Mouse (Mus musculus) liver, adult 2 months (tissue): ENCODE data around the gene Ogfod2. TPM values are rescaled to one million over a fixed set of nuclear protein-coding genes. Genes with fewer than 3 reads are reported as not detected.
A peak's percentile ranks its signal among the peaks of the same experiment; 100 is the strongest.

ENCODE experiments used
- DNase-seq: peaks from one replicate; pipeline ENCODE4 v3.0.0-alpha.2; 2011; ENCODE audit warnings: low read depth, low spot score; ENCODE audit errors: extremely low read depth
- H3K27ac ChIP-seq: fragments of 200-500 bp; replicated peaks from 2 replicates; pipeline ENCODE4 v1.5.1; 2012; ENCODE audit warnings: low read depth, mild to moderate bottlenecking, control low read depth, inconsistent platforms, low read length; ENCODE audit not compliant: insufficient read depth
- H3K27me3 ChIP-seq: fragments of 200-500 bp; 2 replicates; pipeline ENCODE4 v1.6.1; 2012; ENCODE audit warnings: mild to moderate bottlenecking, moderate library complexity, low read length, inconsistent platforms; ENCODE audit not compliant: control insufficient read depth, insufficient read depth
- H3K36me3 ChIP-seq: fragments of 200-500 bp; 2 replicates; pipeline ENCODE4 v1.6.1; 2012; ENCODE audit warnings: low read length, inconsistent platforms; ENCODE audit not compliant: control insufficient read depth, insufficient read depth
- H3K4me1 ChIP-seq: fragments of 200-500 bp; 2 replicates; pipeline ENCODE4 v1.6.1; 2011; ENCODE audit warnings: low read length; ENCODE audit not compliant: control insufficient read depth, insufficient read depth
- H3K4me3 ChIP-seq: fragments of 200-500 bp; 2 replicates; pipeline ENCODE4 v1.5.1; 2011; ENCODE audit warnings: low read depth, mild to moderate bottlenecking, control low read depth, low read length, moderate library complexity; ENCODE audit not compliant: insufficient read depth
- H3K79me2 ChIP-seq: fragments of 200-500 bp; 2 replicates; pipeline ENCODE4 v1.6.1; 2012; ENCODE audit warnings: inconsistent platforms, mild to moderate bottlenecking, low read length, moderate library complexity; ENCODE audit not compliant: control insufficient read depth, insufficient read depth
- H3K9ac ChIP-seq: fragments of 200-500 bp; 2 replicates; pipeline ENCODE4 v1.6.1; 2012; ENCODE audit warnings: low read depth, mild to moderate bottlenecking, control low read depth, inconsistent platforms, low read length
- CTCF ChIP-seq: fragments of 200-500 bp; IDR thresholded peaks from 2 replicates; pipeline ENCODE4 v1.5.1; 2011; ENCODE audit warnings: low read depth, low read length, control low read depth
- POLR2A ChIP-seq: fragments of 200-500 bp; IDR thresholded peaks from 2 replicates; pipeline ENCODE4 v1.6.1; 2011; ENCODE audit warnings: low read length, control low read depth; ENCODE audit not compliant: insufficient read depth; ENCODE audit errors: extremely low read depth
- WGBS: fragments of 180-500 bp; shearing (Covaris S2); methylation state at CpG from one replicate; pipeline ENCODE4 v1.1.7; 2018; 5-methylcytosine and 5-hydroxymethylcytosine counted together
- polyA plus RNA-seq: library from polyadenylated mRNA; depleted of rRNA; stranded (reverse); fragments of >200 nt; gene quantifications from 2 replicates; pipeline ENCODE4 v1.2.3, GENCODE M21; 2012; rRNA removed
- total RNA-seq: library from RNA; depleted of rRNA; stranded (reverse); fragments of >200 nt; gene quantifications from 2 replicates; pipeline ENCODE4 v1.2.3, GENCODE M21; 2014; rRNA removed

Gene Ogfod2
- total RNA-seq: 38.5 and 46.6 TPM in 2 replicates
- 65.3 and 74.6 TPM in 2 replicates for polyA plus RNA-seq

- peak within 1 kb of the TSS; percentile 85 for H3K9ac ChIP-seq
- no peaks in the 10 kb centered on the region for H3K36me3 ChIP-seq
- H3K79me2 ChIP-seq: peaks cover 4% of the 10 kb centered on the region; the same call in 1 of the 2 replicates
- under 1% methylated on average over 66 of the region's 66 CpGs for WGBS
- TF ChIP-seq POLR2A (peak; percentile 63), CTCF (peak; percentile 35; the same call in 1 of the 2 replicates)
- peak; percentile 93 for DNase-seq
- peak within 1 kb of the TSS; percentile 83 for H3K4me3 ChIP-seq
- peaks cover 10% of the 10 kb centered on the region for H3K4me1 ChIP-seq
- no peaks in the 10 kb centered on the region for H3K27me3 ChIP-seq
- peak within 1 kb of the TSS; percentile 91 for H3K27ac ChIP-seq
Observed at GRCm38 (mm10) chr5:124111742-124112497, at the start of gene Ogfod2. Ogfod2 (plus strand) TSS chr5:124112297.

- TF ChIP-seq POLR2A (no peak), CTCF (no peak)
- no peak overlapping the region for H3K9ac ChIP-seq
Observed at GRCm38 (mm10) chr5:124069657-124070056, 42.4 kb upstream of the Ogfod2 start.

DNA sequence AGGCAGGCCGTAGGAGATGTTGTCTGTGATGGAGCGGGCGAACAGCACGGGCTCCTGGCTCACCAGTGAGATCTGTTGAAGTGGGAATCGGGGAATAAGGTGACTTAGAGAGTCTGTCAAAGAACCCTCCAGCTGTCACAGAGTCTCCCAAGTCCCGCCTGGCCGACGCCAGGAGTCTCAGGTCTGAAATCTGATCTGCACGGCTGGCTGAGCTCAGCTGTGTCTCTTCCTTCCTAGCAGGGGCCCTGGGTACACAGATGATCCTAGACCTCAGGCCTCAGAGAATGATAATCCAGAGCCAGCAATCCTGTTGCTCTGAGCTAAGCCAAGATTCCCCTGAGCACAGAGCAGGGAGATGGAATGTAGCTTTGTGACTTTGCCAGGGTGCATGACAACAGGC, 38.4 kb upstream of the Ogfod2 start:
- no peak for TF ChIP-seq POLR2A
- TF ChIP-seq CTCF: no peak
- H3K4me3 ChIP-seq: no peak overlapping the region
- H3K4me1 ChIP-seq: no peaks in the 10 kb centered on the region
- no peaks in the 10 kb centered on the region for H3K36me3 ChIP-seq
- no peaks in the 10 kb centered on the region for H3K27me3 ChIP-seq
- H3K27ac ChIP-seq: no peak overlapping the region
- H3K9ac ChIP-seq: no peak overlapping the region
- 81% methylated on average over 9 of the region's 9 CpGs for WGBS
- H3K79me2 ChIP-seq: no peaks in the 10 kb centered on the region
- no peak for DNase-seq

More at GRCm38 (mm10) chr5:124069657-124070056, 42.4 kb upstream of the Ogfod2 start:
- Histone ChIP-seq H3K36me3 (no peaks in the 10 kb centered on the region), H3K4me3 (no peak overlapping the region), H3K27me3 (no peaks in the 10 kb centered on the region), H3K4me1 (no peaks in the 10 kb centered on the region), H3K27ac (no peak overlapping the region), H3K79me2 (no peaks in the 10 kb centered on the region)
- 46% methylated on average over 3 of the region's 3 CpGs for WGBS
- no peak for DNase-seq

GRCm38 (mm10) chr5:124074845-124075307, 37.2 kb upstream of the Ogfod2 start:
- Histone ChIP-seq H3K27me3 (no peaks in the 10 kb centered on the region), H3K27ac (no peak overlapping the region), H3K4me1 (no peaks in the 10 kb centered on the region), H3K4me3 (no peak overlapping the region), H3K9ac (no peak overlapping the region), H3K36me3 (no peaks in the 10 kb centered on the region), H3K79me2 (no peaks in the 10 kb centered on the region)
- TF ChIP-seq CTCF (no peak), POLR2A (no peak)
- no peak for DNase-seq
- 77% methylated on average over 10 of the region's 10 CpGs for WGBS

- no peaks in the 10 kb centered on the region for H3K36me3 ChIP-seq
- no peaks in the 10 kb centered on the region for H3K27me3 ChIP-seq
- H3K4me3 ChIP-seq: no peak overlapping the region
- H3K4me1 ChIP-seq: no peaks in the 10 kb centered on the region
- DNase-seq: no peak
- H3K27ac ChIP-seq: no peak overlapping the region
- TF ChIP-seq CTCF: no peak
- TF ChIP-seq POLR2A: no peak
- WGBS: 90% methylated on average over 9 of the region's 9 CpGs
- H3K79me2 ChIP-seq: no peaks in the 10 kb centered on the region
- H3K9ac ChIP-seq: no peak overlapping the region
Observed at GRCm38 (mm10) chr5:124075716-124076115, 36.4 kb upstream of the Ogfod2 start.

- 38% methylated on average over 9 of the region's 9 CpGs for WGBS
- Histone ChIP-seq H3K36me3 (no peaks in the 10 kb centered on the region), H3K27me3 (no peaks in the 10 kb centered on the region), H3K4me1 (no peaks in the 10 kb centered on the region), H3K9ac (no peak overlapping the region), H3K79me2 (no peaks in the 10 kb centered on the region), H3K4me3 (no peak overlapping the region), H3K27ac (no peak overlapping the region)
- TF ChIP-seq CTCF (no peak), POLR2A (no peak)
- peak; percentile 65 for DNase-seq
Observed at GRCm38 (mm10) chr5:124076559-124076958, 35.5 kb upstream of the Ogfod2 start.
